Mouse (Mus musculus): ENCODE measurements at regions not wholly inside any gene's neighbourhood (a gene's known extent, or its start where the extent isn't known, plus 50 kb on each side); places are given as distances from the start of the nearest gene placed in this dataset.

GRCm38 (mm10) chr17:29430401-29430800, 60.2 kb upstream of the Pim1 start:
- H3K36me3 ChIP-seq (replicated peaks; ENCODE audit: insufficient read depth, low read length) = no peaks in the 10 kb centered on the region
- H3K9ac ChIP-seq (replicated peaks) = no peak overlapping the region
- DNase-seq (no peak), ATAC-seq (no peak)
- H3K4me3 ChIP-seq (ENCODE audit: low read depth, low read length) = no peak overlapping the region
- no peaks in the 10 kb centered on the region for H3K27me3 ChIP-seq (ENCODE audit: insufficient read depth, low read length)
- H3K4me1 ChIP-seq (ENCODE audit: insufficient read depth) = peaks cover 41% of the 10 kb centered on the region
- WGBS (ENCODE audit: insufficient replicate concordance) = 73% methylated on average over 11 of the region's 11 CpGs
- TF ChIP-seq CTCF (IDR thresholded peaks at IDR 0.05; ENCODE audit: low read depth) (no peak), EP300 (IDR thresholded peaks at IDR 0.05; ENCODE audit: low read depth) (no peak)
- H3K4me2 ChIP-seq (ENCODE audit: low read depth, low read length) = no peak overlapping the region
- no peaks in the 10 kb centered on the region for H3K9me3 ChIP-seq (ENCODE audit: low read length)
- no peak overlapping the region for H3K27ac ChIP-seq (ENCODE audit: low read depth)

DNA sequence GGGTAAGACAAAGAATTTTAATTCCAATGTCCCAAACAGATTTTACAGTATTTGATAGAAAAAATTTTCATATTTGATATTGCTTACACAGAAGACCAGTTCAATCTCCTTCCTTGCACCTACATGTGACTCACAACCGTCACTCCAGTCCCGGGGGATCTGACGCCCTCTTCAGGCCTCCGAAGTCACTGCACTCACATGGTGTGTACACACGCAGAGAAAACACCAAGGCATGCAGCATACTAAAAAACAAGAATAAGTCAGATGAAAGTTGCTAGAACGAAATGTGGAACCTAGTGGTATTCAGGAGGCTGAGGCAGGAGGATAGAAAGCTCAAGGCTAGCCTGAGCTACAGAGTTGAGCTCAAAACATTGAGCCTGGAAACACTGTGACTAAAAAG, 59.7 kb upstream of the Pim1 start:
- no peak overlapping the region for H3K4me3 ChIP-seq (ENCODE audit: low read depth, low read length)
- 89% methylated on average over 6 of the region's 6 CpGs for whole genome bisulfite sequencing (ENCODE audit: insufficient replicate concordance)

GRCm38 (mm10) chr17:29431553-29432297, 58.8 kb upstream of the Pim1 start:
- H3K9me3 ChIP-seq (ENCODE audit: low read length) = no peaks in the 10 kb centered on the region
- DNase-seq (no peak), ATAC-seq (peak; percentile 31)
- no peaks in the 10 kb centered on the region for H3K27me3 ChIP-seq (ENCODE audit: insufficient read depth, low read length)
- H3K4me1 ChIP-seq (ENCODE audit: insufficient read depth) = peaks cover 45% of the 10 kb centered on the region
- H3K9ac ChIP-seq (replicated peaks) = no peak overlapping the region
- peak overlapping the region; percentile 58 for H3K27ac ChIP-seq (ENCODE audit: low read depth)
- H3K36me3 ChIP-seq (replicated peaks; ENCODE audit: insufficient read depth, low read length) = no peaks in the 10 kb centered on the region
- 48% methylated on average over 8 of the region's 8 CpGs for WGBS (ENCODE audit: insufficient replicate concordance)
- TF ChIP-seq EP300 (IDR thresholded peaks at IDR 0.05; ENCODE audit: low read depth) (0 out of 2 replicates have a peak, but pooled peaks have one; percentile 38), CTCF (IDR thresholded peaks at IDR 0.05; ENCODE audit: low read depth) (no peak)
- H3K4me2 ChIP-seq (ENCODE audit: low read depth, low read length) = no peak overlapping the region
- H3K4me3 ChIP-seq (ENCODE audit: low read depth, low read length) = no peak overlapping the region

More for the DNA sequence above, 59.7 kb upstream of the Pim1 start:
- no peak overlapping the region for H3K27ac ChIP-seq (ENCODE audit: low read depth)
- H3K9me3 ChIP-seq (ENCODE audit: low read length) = no peaks in the 10 kb centered on the region
- H3K4me2 ChIP-seq (ENCODE audit: low read depth, low read length) = no peak overlapping the region
- no peak overlapping the region for H3K9ac ChIP-seq (replicated peaks)
- no peaks in the 10 kb centered on the region for H3K36me3 ChIP-seq (replicated peaks; ENCODE audit: insufficient read depth, low read length)
- H3K4me1 ChIP-seq (ENCODE audit: insufficient read depth) = peaks cover 44% of the 10 kb centered on the region
- DNase-seq (no peak), ATAC-seq (no peak)
- TF ChIP-seq CTCF (IDR thresholded peaks at IDR 0.05; ENCODE audit: low read depth) = no peak
- TF ChIP-seq EP300 (IDR thresholded peaks at IDR 0.05; ENCODE audit: low read depth) = no peak
- H3K27me3 ChIP-seq (ENCODE audit: insufficient read depth, low read length) = no peaks in the 10 kb centered on the region

DNA sequence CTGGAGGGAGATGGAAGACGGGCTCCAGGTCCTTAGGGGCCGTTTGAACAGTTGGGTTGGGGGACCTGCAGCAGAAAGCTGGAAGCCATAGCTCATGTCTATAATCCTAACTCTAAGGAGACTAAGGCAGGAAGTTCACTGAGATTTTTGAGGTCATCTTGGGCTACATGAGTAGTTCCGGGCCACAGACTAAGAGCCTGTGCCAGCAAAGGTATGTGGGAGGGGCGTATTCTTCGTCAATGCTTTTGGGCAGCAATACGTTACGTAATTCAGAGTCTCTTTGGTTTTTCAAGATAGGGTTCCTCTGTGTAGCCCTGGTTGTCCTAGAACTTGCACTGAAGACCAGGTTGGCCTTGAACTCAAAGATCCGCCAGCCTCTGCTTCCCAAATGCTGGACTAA, 57.9 kb upstream of the Pim1 start:
- Histone ChIP-seq H3K4me1 (ENCODE audit: insufficient read depth) (peaks cover 45% of the 10 kb centered on the region), H3K9me3 (ENCODE audit: low read length) (no peaks in the 10 kb centered on the region), H3K27ac (ENCODE audit: low read depth) (peak overlapping the region; percentile 58), H3K4me3 (ENCODE audit: low read depth, low read length) (no peak overlapping the region), H3K4me2 (ENCODE audit: low read depth, low read length) (peak overlapping the region; percentile 36; the same call in 1 of the 2 replicates), H3K36me3 (replicated peaks; ENCODE audit: insufficient read depth, low read length) (no peaks in the 10 kb centered on the region), H3K9ac (replicated peaks) (no peak overlapping the region), H3K27me3 (ENCODE audit: insufficient read depth, low read length) (no peaks in the 10 kb centered on the region)
- TF ChIP-seq CTCF (IDR thresholded peaks at IDR 0.05; ENCODE audit: low read depth) (no peak), EP300 (IDR thresholded peaks at IDR 0.05; ENCODE audit: low read depth) (no peak)
- DNase-seq (no peak), ATAC-seq (no peak)
- 75% methylated on average over 8 of the region's 8 CpGs for WGBS (ENCODE audit: insufficient replicate concordance)

GRCm38 (mm10) chr17:29433370-29433769, 57.2 kb upstream of the Pim1 start:
- peak overlapping the region; percentile 49 for H3K27ac ChIP-seq (ENCODE audit: low read depth)
- no peak for DNase-seq
- H3K4me2 ChIP-seq (ENCODE audit: low read depth, low read length) = peak overlapping the region; percentile 36; the same call in 1 of the 2 replicates
- H3K27me3 ChIP-seq (ENCODE audit: insufficient read depth, low read length) = no peaks in the 10 kb centered on the region
- WGBS (ENCODE audit: insufficient replicate concordance) = 51% methylated on average over 8 of the region's 8 CpGs
- no peak overlapping the region for H3K4me3 ChIP-seq (ENCODE audit: low read depth, low read length)
- peaks cover 42% of the 10 kb centered on the region for H3K4me1 ChIP-seq (ENCODE audit: insufficient read depth)
- H3K9me3 ChIP-seq (ENCODE audit: low read length) = no peaks in the 10 kb centered on the region
- ATAC-seq = no peak
- H3K9ac ChIP-seq (replicated peaks) = peak overlapping the region; percentile 32; the same call in 1 of the 2 replicates
- TF ChIP-seq CTCF (IDR thresholded peaks at IDR 0.05; ENCODE audit: low read depth) = no peak
- peak; percentile 45; the same call in 1 of the 2 replicates for TF ChIP-seq EP300 (IDR thresholded peaks at IDR 0.05; ENCODE audit: low read depth)
- H3K36me3 ChIP-seq (replicated peaks; ENCODE audit: insufficient read depth, low read length) = no peaks in the 10 kb centered on the region

GRCm38 (mm10) chr17:29434074-29434944, 56.2 kb upstream of the Pim1 start:
- Histone ChIP-seq H3K36me3 (replicated peaks; ENCODE audit: insufficient read depth, low read length) (no peaks in the 10 kb centered on the region), H3K27ac (ENCODE audit: low read depth) (peak overlapping the region; percentile 49; the same call in 1 of the 2 replicates), H3K9me3 (ENCODE audit: low read length) (no peaks in the 10 kb centered on the region), H3K4me1 (ENCODE audit: insufficient read depth) (peaks cover 48% of the 10 kb centered on the region), H3K27me3 (ENCODE audit: insufficient read depth, low read length) (no peaks in the 10 kb centered on the region), H3K4me2 (ENCODE audit: low read depth, low read length) (no peak overlapping the region), H3K9ac (replicated peaks) (no peak overlapping the region; the same call in 1 of the 2 replicates), H3K4me3 (ENCODE audit: low read depth, low read length) (no peak overlapping the region)
- TF ChIP-seq CTCF (IDR thresholded peaks at IDR 0.05; ENCODE audit: low read depth) (no peak), EP300 (IDR thresholded peaks at IDR 0.05; ENCODE audit: low read depth) (no peak)
- no peak for DNase-seq
- ATAC-seq = no peak
- 86% methylated on average over 20 of the region's 20 CpGs for WGBS (ENCODE audit: insufficient replicate concordance)

Measured in liver, postnatal 0 days (tissue).